Mouse (Mus musculus) heart, embryonic 13.5 days (tissue): ENCODE data around the gene Slc25a22. TPM values are rescaled to one million over a fixed set of nuclear protein-coding genes. Genes with fewer than 3 reads are reported as not detected.
A peak's percentile ranks its signal among the peaks of the same experiment; 100 is the strongest.

Source experiments
- ATAC-seq: fragments of 200-750 bp; cut with Nextera tagmentation; 2 replicates; pipeline ENCODE4 v1.8.0; 2017; ENCODE audit warnings: moderate TSS enrichment; ENCODE audit not compliant: insufficient number of reproducible peaks, low FRiP score, low TSS enrichment; ENCODE audit errors: extremely low read depth
- H3K27ac ChIP-seq: fragments of 300-500 bp; sonication (generic); replicated peaks from 2 replicates; pipeline ENCODE4 v1.5.1; 2015; ENCODE audit warnings: moderate library complexity, mild to moderate bottlenecking, inconsistent platforms
- H3K27me3 ChIP-seq: fragments of 300-500 bp; sonication (generic); replicated peaks from 2 replicates; pipeline ENCODE4 v1.6.1; 2015; ENCODE audit warnings: mild to moderate bottlenecking, inconsistent platforms
- H3K36me3 ChIP-seq: fragments of 300-500 bp; sonication (generic); 2 replicates; pipeline ENCODE4 v1.6.1; 2015; ENCODE audit warnings: mild to moderate bottlenecking, inconsistent platforms
- H3K4me1 ChIP-seq: fragments of 300-500 bp; sonication (generic); 2 replicates; pipeline ENCODE4 v1.6.1; 2015; ENCODE audit warnings: inconsistent platforms
- H3K4me2 ChIP-seq: fragments of 300-500 bp; sonication (generic); 2 replicates; pipeline ENCODE4 v1.6.1; 2015; ENCODE audit warnings: inconsistent platforms, mild to moderate bottlenecking, moderate library complexity
- H3K4me3 ChIP-seq: fragments of 300-500 bp; sonication (generic); 2 replicates; pipeline ENCODE4 v1.5.1; 2015; ENCODE audit warnings: moderate library complexity, mild to moderate bottlenecking, inconsistent platforms
- H3K9ac ChIP-seq: fragments of 300-500 bp; sonication (generic); 2 replicates; pipeline ENCODE4 v1.6.1; 2015; ENCODE audit warnings: inconsistent platforms, mild to moderate bottlenecking, moderate library complexity
- H3K9me3 ChIP-seq: fragments of 300-500 bp; sonication (generic); 2 replicates; pipeline ENCODE4 v1.6.1; 2016; ENCODE audit warnings: inconsistent platforms
- WGBS: fragments of 180-500 bp; shearing (Covaris S2); methylation state at CpG from one replicate; pipeline ENCODE4 v1.1.7; 2015; ENCODE audit warnings: mixed read lengths; 5-methylcytosine and 5-hydroxymethylcytosine counted together
- polyA plus RNA-seq: library from polyadenylated mRNA; unstranded; fragments of >200 nt; fragmentation: Nextera tagmentation; extraction: Ambion mirVana; gene quantifications from 2 replicates; pipeline ENCODE4 v1.2.1, GENCODE M21; 2015

The Slc25a22 gene
- polyA plus RNA-seq, 1 experiment from 2014 or later = 17.3 TPM

- H3K9ac ChIP-seq = 0 out of 2 replicates have a peak overlapping the region, but pooled peaks have one; percentile 24
- no peak overlapping the region for H3K27ac ChIP-seq
- WGBS = 90% methylated on average over 9 of the region's 9 CpGs
- no peak overlapping the region for H3K4me2 ChIP-seq
- no peaks in the 10 kb centered on the region for H3K27me3 ChIP-seq
- no peak overlapping the region for H3K4me3 ChIP-seq
- H3K36me3 ChIP-seq = peaks cover 43% of the 10 kb centered on the region
- H3K9me3 ChIP-seq = no peaks in the 10 kb centered on the region
- peaks cover 47% of the 10 kb centered on the region for H3K4me1 ChIP-seq
- ATAC-seq = no peak
These were observed 3.8 kb upstream of the Slc25a22 start for GRCm38 (mm10) chr7:141441460-141441859.

- Histone ChIP-seq H3K27ac (no peak overlapping the region), H3K4me3 (no peak overlapping the region), H3K4me2 (no peak overlapping the region), H3K36me3 (peaks cover 43% of the 10 kb centered on the region), H3K9me3 (no peaks in the 10 kb centered on the region), H3K4me1 (peaks cover 55% of the 10 kb centered on the region), H3K27me3 (no peaks in the 10 kb centered on the region), H3K9ac (no peak overlapping the region)
- no peak for ATAC-seq
- WGBS = 23% methylated on average over 6 of the region's 6 CpGs
These were observed 2.9 kb upstream of the Slc25a22 start for GRCm38 (mm10) chr7:141440613-141441012.

- WGBS = 93% methylated on average over 11 of the region's 11 CpGs
- Histone ChIP-seq H3K27me3 (no peaks in the 10 kb centered on the region), H3K4me3 (no peak overlapping the region), H3K27ac (no peak overlapping the region), H3K36me3 (peaks cover 43% of the 10 kb centered on the region), H3K4me1 (peaks cover 61% of the 10 kb centered on the region), H3K9ac (no peak overlapping the region), H3K9me3 (no peaks in the 10 kb centered on the region), H3K4me2 (no peak overlapping the region)
- no peak for ATAC-seq
These were observed 2.1 kb upstream of the Slc25a22 start for GRCm38 (mm10) chr7:141439811-141440210.

GRCm38 (mm10) chr7:141439140-141439679 is 1.5 kb upstream of the Slc25a22 start:
- Histone ChIP-seq H3K27me3 (no peaks in the 10 kb centered on the region), H3K9me3 (no peaks in the 10 kb centered on the region), H3K9ac (no peak overlapping the region), H3K4me3 (no peak overlapping the region), H3K36me3 (peaks cover 43% of the 10 kb centered on the region), H3K4me1 (peaks cover 65% of the 10 kb centered on the region), H3K4me2 (no peak overlapping the region), H3K27ac (no peak overlapping the region)
- ATAC-seq = no peak
- WGBS = 93% methylated on average over 10 of the region's 10 CpGs

GRCm38 (mm10) chr7:141438201-141438968 is 693 bp upstream of the Slc25a22 start:
- H3K36me3 ChIP-seq = peaks cover 48% of the 10 kb centered on the region
- peaks cover 66% of the 10 kb centered on the region for H3K4me1 ChIP-seq
- no peaks in the 10 kb centered on the region for H3K27me3 ChIP-seq
- ATAC-seq = no peak
- H3K4me2 ChIP-seq = no peak overlapping the region
- H3K9ac ChIP-seq = no peak overlapping the region
- H3K4me3 ChIP-seq = no peak overlapping the region
- H3K9me3 ChIP-seq = no peaks in the 10 kb centered on the region
- 89% methylated on average over 12 of the region's 12 CpGs for whole genome bisulfite sequencing
- no peak overlapping the region for H3K27ac ChIP-seq

- peaks cover 50% of the 10 kb centered on the region for H3K4me1 ChIP-seq
- H3K4me2 ChIP-seq = peak overlapping the region; percentile 96
- peak overlapping the region; percentile 77 for H3K4me3 ChIP-seq
- no peak overlapping the region for H3K27ac ChIP-seq
- H3K36me3 ChIP-seq = peaks cover 59% of the 10 kb centered on the region
- H3K9ac ChIP-seq = peak overlapping the region; percentile 90
- H3K27me3 ChIP-seq = no peaks in the 10 kb centered on the region
- ATAC-seq = no peak
- no peaks in the 10 kb centered on the region for H3K9me3 ChIP-seq
- 64% methylated on average over 2 of the region's 2 CpGs for WGBS
These were observed 1.2 kb downstream of the Slc25a22 start for GRCm38 (mm10) chr7:141436523-141436892.

GRCm38 (mm10) chr7:141435856-141436522 is 1.7 kb downstream of the Slc25a22 start:
- peaks cover 45% of the 10 kb centered on the region for H3K4me1 ChIP-seq
- H3K27ac ChIP-seq = no peak overlapping the region
- no peaks in the 10 kb centered on the region for H3K27me3 ChIP-seq
- H3K36me3 ChIP-seq = peaks cover 59% of the 10 kb centered on the region
- peak overlapping the region; percentile 96 for H3K4me2 ChIP-seq
- peak overlapping the region; percentile 86; the same call in 1 of the 2 replicates for H3K9ac ChIP-seq
- peak overlapping the region; percentile 77 for H3K4me3 ChIP-seq
- H3K9me3 ChIP-seq = no peaks in the 10 kb centered on the region
- no peak for ATAC-seq
- 82% methylated on average over 9 of the region's 9 CpGs for WGBS

- Histone ChIP-seq H3K27ac (peak overlapping the region; percentile 69), H3K4me2 (peak overlapping the region; percentile 96), H3K9me3 (no peaks in the 10 kb centered on the region), H3K9ac (peak overlapping the region; percentile 86), H3K4me3 (peak overlapping the region; percentile 62), H3K27me3 (no peaks in the 10 kb centered on the region), H3K36me3 (peaks cover 61% of the 10 kb centered on the region), H3K4me1 (peaks cover 42% of the 10 kb centered on the region)
- 2% methylated on average over 17 of the region's 17 CpGs for WGBS
- ATAC-seq = no peak
These were observed 2.4 kb downstream of the Slc25a22 start for GRCm38 (mm10) chr7:141435129-141435855.

- WGBS = 15% methylated on average over 8 of the region's 8 CpGs
- Histone ChIP-seq H3K4me2 (peak overlapping the region; percentile 96), H3K9me3 (no peaks in the 10 kb centered on the region), H3K4me3 (peak overlapping the region; percentile 62), H3K9ac (peak overlapping the region; percentile 86), H3K27me3 (no peaks in the 10 kb centered on the region), H3K36me3 (peaks cover 55% of the 10 kb centered on the region), H3K27ac (peak overlapping the region; percentile 69), H3K4me1 (peaks cover 49% of the 10 kb centered on the region)
- ATAC-seq = no peak
These were observed 3.2 kb downstream of the Slc25a22 start for GRCm38 (mm10) chr7:141434464-141434863.

GRCm38 (mm10) chr7:141433517-141434400 is 3.9 kb downstream of the Slc25a22 start:
- WGBS = 69% methylated on average over 15 of the region's 15 CpGs
- Histone ChIP-seq H3K4me3 (peak overlapping the region; percentile 62), H3K4me1 (peaks cover 56% of the 10 kb centered on the region), H3K9me3 (no peaks in the 10 kb centered on the region), H3K27ac (peak overlapping the region; percentile 69; the same call in 1 of the 2 replicates), H3K27me3 (no peaks in the 10 kb centered on the region), H3K36me3 (peaks cover 48% of the 10 kb centered on the region), H3K4me2 (peak overlapping the region; percentile 96), H3K9ac (peak overlapping the region; percentile 86)
- ATAC-seq = no peak
